Mouse (Mus musculus): ENCODE data around the gene Ino80.

DNA sequence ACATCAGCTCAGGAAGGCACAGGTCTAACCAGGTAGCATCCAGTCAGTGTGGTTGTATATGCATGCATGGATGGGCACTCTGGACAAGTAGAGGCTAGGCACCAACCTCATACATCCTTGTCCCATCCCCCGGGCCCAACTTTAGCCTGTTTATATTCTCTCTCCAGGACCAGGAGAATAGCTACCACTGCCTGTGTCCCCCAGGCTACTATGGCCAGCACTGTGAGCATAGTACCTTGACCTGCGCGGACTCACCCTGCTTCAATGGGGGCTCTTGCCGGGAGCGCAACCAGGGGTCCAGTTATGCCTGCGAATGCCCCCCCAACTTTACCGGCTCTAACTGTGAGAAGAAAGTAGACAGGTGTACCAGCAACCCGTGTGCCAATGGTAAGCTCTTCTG is 146.7 kb downstream of the Ino80 start:
- TF ChIP-seq CTCF (IDR thresholded peaks at IDR 0.05): no peak
- no peak for TF ChIP-seq EP300 (IDR thresholded peaks at IDR 0.05)
